Mouse (Mus musculus): ENCODE data around the gene Ppl. TPM values are rescaled to one million over a fixed set of nuclear protein-coding genes. Genes with fewer than 3 reads are reported as not detected.
A peak's percentile ranks its signal among the peaks of the same experiment; 100 is the strongest.

The Ppl gene
- polyA plus RNA-seq (2014; fragmentation: Nextera tagmentation; extraction: Ambion mirVana), result 0.04 and 0.20 TPM in 2 replicates

DNA sequence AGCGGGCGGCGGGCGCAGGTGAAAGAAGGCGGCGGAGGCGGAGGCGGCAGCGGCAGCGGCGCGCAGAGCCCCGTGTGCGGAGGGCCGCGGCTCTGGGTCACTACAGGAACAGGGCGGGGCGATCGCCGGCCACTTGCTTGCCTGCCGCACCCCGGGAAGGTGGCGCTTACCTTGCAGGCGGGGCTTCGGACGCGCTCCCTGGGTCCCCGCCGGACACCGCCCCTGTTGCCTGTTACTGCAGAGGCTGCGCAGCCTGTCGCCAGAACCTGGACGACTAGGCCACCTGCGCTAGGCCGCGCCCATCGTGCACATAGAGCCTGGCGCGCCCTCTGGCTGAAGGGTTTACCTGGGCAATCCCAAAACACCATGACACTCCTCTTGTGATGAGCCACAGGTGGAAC is at the start of gene Ppl:
TSS of gene Ppl (minus strand) at position 21 of the 401 bp plus-strand sequence.
- peak within 1 kb of the TSS; percentile 18; the same call in 1 of the 2 replicates for H3K4me3 ChIP-seq (replicated peaks; ENCODE audit: low read depth, low read length)
- H3K27me3 ChIP-seq (ENCODE audit: control insufficient read depth, insufficient read depth, low read length), result peaks cover 45% of the 10 kb centered on the region
- H3K4me2 ChIP-seq (ENCODE audit: low read length), result peak within 1 kb of the TSS; percentile 45
- ATAC-seq (ENCODE audit: low FRiP score, low TSS enrichment) (no peak), DNase-seq (no peak)
- 1% methylated on average over 38 of the region's 39 CpGs for WGBS
- 0 out of 2 replicates have a peak, but pooled peaks cover 5% of the 10 kb centered on the region for H3K4me1 ChIP-seq (ENCODE audit: control insufficient read depth, insufficient read depth, low read length)
- H3K9ac ChIP-seq (replicated peaks; ENCODE audit: low read length), result no peak within 1 kb of the TSS
- H3K36me3 ChIP-seq (ENCODE audit: control insufficient read depth, insufficient read depth, low read length), result no peaks in the 10 kb centered on the region
- H3K9me3 ChIP-seq (ENCODE audit: control insufficient read depth, low read length), result no peaks in the 10 kb centered on the region
- H3K27ac ChIP-seq (replicated peaks; ENCODE audit: low read depth, low read length), result no peak within 1 kb of the TSS

DNA sequence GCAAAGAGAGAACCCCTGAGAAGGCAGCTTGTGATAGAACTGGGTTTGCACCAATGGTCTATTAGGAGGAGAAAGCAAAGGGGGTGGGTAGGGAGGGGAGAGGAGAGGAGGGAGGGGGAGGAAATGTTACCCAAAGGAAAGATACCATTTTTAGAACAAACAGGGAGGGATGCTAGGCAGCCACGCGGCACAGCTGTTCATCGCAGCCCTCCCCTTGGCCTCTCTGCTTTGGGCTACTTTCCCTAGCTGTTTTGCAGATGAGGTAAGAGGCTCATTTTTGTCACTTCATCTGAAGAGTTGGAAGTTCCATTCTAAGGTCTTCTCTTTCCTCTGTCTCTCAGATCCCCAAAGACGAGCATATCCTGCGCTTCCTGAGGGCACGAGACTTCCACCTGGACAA is 40.4 kb upstream of the Ppl start:
- no peaks in the 10 kb centered on the region for H3K4me1 ChIP-seq (ENCODE audit: control insufficient read depth, insufficient read depth, low read length)

DNA sequence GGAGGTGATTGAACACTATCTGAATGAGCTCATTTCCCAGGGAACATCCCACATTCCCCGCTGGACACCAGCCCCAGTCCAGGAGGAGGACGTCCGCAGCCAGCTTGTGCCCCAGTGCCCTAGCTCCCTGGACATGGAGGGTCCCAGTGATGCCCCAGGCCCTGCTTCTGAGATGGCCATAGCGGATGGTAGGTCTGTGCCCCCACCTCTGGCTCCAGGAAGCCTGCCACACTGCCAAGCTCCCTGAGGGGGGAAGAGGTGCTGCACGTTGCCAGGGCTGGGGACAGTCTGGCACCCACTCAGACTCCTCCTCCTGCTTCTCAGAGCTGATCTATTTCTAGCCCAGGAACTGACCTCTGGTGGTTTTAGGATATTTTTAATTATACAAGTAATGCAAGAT is 36.6 kb upstream of the Ppl start:
- Histone ChIP-seq H3K36me3 (ENCODE audit: control insufficient read depth, insufficient read depth, low read length) (no peaks in the 10 kb centered on the region), H3K4me1 (ENCODE audit: control insufficient read depth, insufficient read depth, low read length) (no peaks in the 10 kb centered on the region), H3K9me3 (ENCODE audit: control insufficient read depth, low read length) (no peaks in the 10 kb centered on the region), H3K4me2 (ENCODE audit: low read length) (no peak overlapping the region), H3K4me3 (replicated peaks; ENCODE audit: low read depth, low read length) (no peak overlapping the region), H3K9ac (replicated peaks; ENCODE audit: low read length) (no peak overlapping the region), H3K27me3 (ENCODE audit: control insufficient read depth, insufficient read depth, low read length) (no peaks in the 10 kb centered on the region), H3K27ac (replicated peaks; ENCODE audit: low read depth, low read length) (no peak overlapping the region)
- WGBS, result 80% methylated on average over 5 of the region's 5 CpGs
- no peak for DNase-seq
- ATAC-seq (ENCODE audit: low FRiP score, low TSS enrichment), result no peak

More for the DNA sequence above, 40.4 kb upstream of the Ppl start:
- no peak overlapping the region for H3K4me3 ChIP-seq (replicated peaks; ENCODE audit: low read depth, low read length)
- H3K9me3 ChIP-seq (ENCODE audit: control insufficient read depth, low read length), result no peaks in the 10 kb centered on the region
- no peaks in the 10 kb centered on the region for H3K36me3 ChIP-seq (ENCODE audit: control insufficient read depth, insufficient read depth, low read length)
- no peaks in the 10 kb centered on the region for H3K27me3 ChIP-seq (ENCODE audit: control insufficient read depth, insufficient read depth, low read length)
- WGBS, result 89% methylated on average over 6 of the region's 6 CpGs
- DNase-seq, result no peak
- H3K9ac ChIP-seq (replicated peaks; ENCODE audit: low read length), result no peak overlapping the region
- no peak for ATAC-seq (ENCODE audit: low FRiP score, low TSS enrichment)
- no peak overlapping the region for H3K4me2 ChIP-seq (ENCODE audit: low read length)
- H3K27ac ChIP-seq (replicated peaks; ENCODE audit: low read depth, low read length), result no peak overlapping the region

DNA sequence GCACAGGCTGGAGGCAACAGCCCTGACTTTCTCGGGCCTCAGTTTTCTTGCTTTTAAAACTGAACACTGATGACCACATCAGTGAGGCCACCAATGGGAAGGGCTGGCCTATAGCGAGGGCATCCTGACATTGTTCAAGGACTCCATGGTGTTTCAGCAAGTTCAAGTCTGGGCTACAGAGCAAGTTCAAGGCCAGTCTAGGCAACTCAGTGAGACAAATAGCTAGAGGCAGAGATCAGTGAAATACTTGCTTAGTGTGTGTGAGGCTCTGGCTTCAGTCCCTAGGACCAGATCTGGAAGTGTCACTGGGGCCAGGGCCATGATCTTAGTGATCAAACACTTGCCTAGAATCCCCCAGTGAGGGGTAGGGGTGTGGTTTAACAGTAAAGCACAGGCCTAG is 35.8 kb upstream of the Ppl start:
- Histone ChIP-seq H3K4me1 (ENCODE audit: control insufficient read depth, insufficient read depth, low read length) (no peaks in the 10 kb centered on the region), H3K27me3 (ENCODE audit: control insufficient read depth, insufficient read depth, low read length) (no peaks in the 10 kb centered on the region), H3K36me3 (ENCODE audit: control insufficient read depth, insufficient read depth, low read length) (no peaks in the 10 kb centered on the region), H3K4me2 (ENCODE audit: low read length) (no peak overlapping the region), H3K27ac (replicated peaks; ENCODE audit: low read depth, low read length) (no peak overlapping the region), H3K4me3 (replicated peaks; ENCODE audit: low read depth, low read length) (no peak overlapping the region), H3K9me3 (ENCODE audit: control insufficient read depth, low read length) (no peaks in the 10 kb centered on the region), H3K9ac (replicated peaks; ENCODE audit: low read length) (no peak overlapping the region)
- 88% methylated on average over 2 of the region's 2 CpGs for WGBS
- ATAC-seq (ENCODE audit: low FRiP score, low TSS enrichment) (no peak), DNase-seq (no peak)

DNA sequence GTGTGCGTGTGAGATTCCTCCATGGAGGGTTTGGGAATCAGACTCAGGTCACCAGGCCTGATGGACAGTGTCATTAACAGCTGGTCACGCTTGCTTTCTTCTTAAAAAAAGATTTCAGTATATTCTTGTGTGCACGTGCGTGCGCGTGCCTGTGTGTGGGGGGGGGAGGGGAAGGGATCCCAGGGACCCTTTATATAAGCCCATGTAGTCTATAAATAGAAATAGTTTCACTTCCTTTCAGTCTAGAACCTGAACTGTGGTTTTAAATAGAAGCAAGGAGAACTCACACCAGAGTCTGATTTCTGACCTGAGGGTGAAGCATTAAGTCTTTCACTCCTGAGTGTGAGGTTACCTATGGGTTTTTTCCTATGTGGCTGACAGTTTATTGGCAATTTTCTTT is 32.1 kb upstream of the Ppl start:
- Histone ChIP-seq H3K9me3 (ENCODE audit: control insufficient read depth, low read length) (no peaks in the 10 kb centered on the region), H3K27me3 (ENCODE audit: control insufficient read depth, insufficient read depth, low read length) (no peaks in the 10 kb centered on the region), H3K4me3 (replicated peaks; ENCODE audit: low read depth, low read length) (no peak overlapping the region), H3K9ac (replicated peaks; ENCODE audit: low read length) (no peak overlapping the region), H3K36me3 (ENCODE audit: control insufficient read depth, insufficient read depth, low read length) (no peaks in the 10 kb centered on the region), H3K27ac (replicated peaks; ENCODE audit: low read depth, low read length) (no peak overlapping the region), H3K4me1 (ENCODE audit: control insufficient read depth, insufficient read depth, low read length) (no peaks in the 10 kb centered on the region), H3K4me2 (ENCODE audit: low read length) (no peak overlapping the region)
- ATAC-seq (ENCODE audit: low FRiP score, low TSS enrichment), result no peak
- WGBS, result 54% methylated on average over 6 of the region's 6 CpGs
- no peak for DNase-seq

DNA sequence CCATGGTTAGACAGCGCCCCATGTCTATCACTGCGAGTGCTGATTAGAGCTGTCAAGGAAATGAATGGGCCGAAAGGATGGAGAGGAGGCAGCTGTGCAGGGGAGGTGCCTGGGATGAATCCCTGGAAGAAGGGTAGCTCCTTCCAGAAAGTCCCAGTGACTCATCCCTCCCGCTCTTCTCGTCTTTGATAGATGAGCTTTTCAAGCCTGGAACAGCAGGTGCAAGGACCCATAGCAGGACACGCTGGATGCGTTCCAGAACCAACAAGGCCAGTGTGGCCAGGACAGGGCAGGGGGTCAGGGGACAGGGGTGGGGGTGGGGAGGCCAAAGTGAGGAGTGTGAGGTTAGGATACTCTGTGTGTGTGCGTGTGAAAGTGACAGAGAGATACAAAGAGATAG is 27.0 kb upstream of the Ppl start:
- no peaks in the 10 kb centered on the region for H3K9me3 ChIP-seq (ENCODE audit: control insufficient read depth, low read length)
- WGBS, result 84% methylated on average over 8 of the region's 8 CpGs
- DNase-seq (no peak), ATAC-seq (ENCODE audit: low FRiP score, low TSS enrichment) (no peak)
- no peaks in the 10 kb centered on the region for H3K27me3 ChIP-seq (ENCODE audit: control insufficient read depth, insufficient read depth, low read length)
- no peaks in the 10 kb centered on the region for H3K36me3 ChIP-seq (ENCODE audit: control insufficient read depth, insufficient read depth, low read length)
- H3K27ac ChIP-seq (replicated peaks; ENCODE audit: low read depth, low read length), result no peak overlapping the region
- H3K4me1 ChIP-seq (ENCODE audit: control insufficient read depth, insufficient read depth, low read length), result 0 out of 2 replicates have a peak, but pooled peaks cover under 1% of the 10 kb centered on the region
- H3K4me2 ChIP-seq (ENCODE audit: low read length), result no peak overlapping the region
- no peak overlapping the region for H3K4me3 ChIP-seq (replicated peaks; ENCODE audit: low read depth, low read length)
- H3K9ac ChIP-seq (replicated peaks; ENCODE audit: low read length), result no peak overlapping the region

DNA sequence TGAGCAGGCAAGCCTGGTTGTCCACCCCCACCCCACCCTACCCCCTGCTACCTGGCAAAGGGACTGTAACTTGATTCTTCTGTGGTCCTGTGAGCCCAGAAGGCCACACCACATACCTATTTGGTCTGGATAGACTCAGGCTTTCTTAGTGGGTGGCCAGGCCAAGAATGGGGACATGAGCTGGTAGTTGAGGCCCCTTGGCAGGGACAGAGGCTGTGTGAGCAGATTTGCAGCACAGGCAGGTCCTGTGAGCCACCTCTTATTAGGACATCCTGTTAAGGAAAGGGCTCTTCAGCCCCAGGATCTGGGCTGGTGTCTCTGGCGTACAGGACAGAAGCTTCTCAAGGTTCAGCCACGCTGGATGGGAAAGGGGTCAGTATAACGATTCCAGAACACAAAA is 24.9 kb upstream of the Ppl start:
- H3K4me3 ChIP-seq (replicated peaks; ENCODE audit: low read depth, low read length), result no peak overlapping the region
- peaks cover 19% of the 10 kb centered on the region for H3K4me1 ChIP-seq (ENCODE audit: control insufficient read depth, insufficient read depth, low read length)
- ATAC-seq (ENCODE audit: low FRiP score, low TSS enrichment) (no peak), DNase-seq (no peak)
- WGBS, result 88% methylated on average over 3 of the region's 3 CpGs
- no peak overlapping the region for H3K27ac ChIP-seq (replicated peaks; ENCODE audit: low read depth, low read length)
- no peak overlapping the region for H3K9ac ChIP-seq (replicated peaks; ENCODE audit: low read length)
- no peak overlapping the region for H3K4me2 ChIP-seq (ENCODE audit: low read length)
- no peaks in the 10 kb centered on the region for H3K36me3 ChIP-seq (ENCODE audit: control insufficient read depth, insufficient read depth, low read length)
- H3K27me3 ChIP-seq (ENCODE audit: control insufficient read depth, insufficient read depth, low read length), result no peaks in the 10 kb centered on the region
- H3K9me3 ChIP-seq (ENCODE audit: control insufficient read depth, low read length), result no peaks in the 10 kb centered on the region

DNA sequence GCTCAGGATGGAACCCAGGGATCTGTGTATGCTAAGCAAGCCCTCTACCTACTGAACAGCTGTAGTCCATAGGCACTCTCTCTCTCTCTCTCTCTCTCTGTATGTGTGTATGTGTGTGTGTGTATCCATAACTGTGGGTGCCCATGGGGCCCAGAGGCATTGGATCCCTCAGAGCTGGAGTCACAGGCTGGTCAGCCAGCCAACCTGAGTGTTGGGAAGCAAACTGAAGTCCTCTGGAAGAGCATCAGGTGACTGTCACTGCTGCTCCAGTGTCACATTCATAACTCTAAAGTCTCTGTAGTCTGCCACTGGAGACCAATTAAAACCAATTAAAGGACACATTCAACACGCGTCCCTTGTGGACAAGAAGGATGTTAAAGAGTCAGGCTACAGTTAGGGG is 24.3 kb upstream of the Ppl start:
- Histone ChIP-seq H3K4me2 (ENCODE audit: low read length) (no peak overlapping the region), H3K27ac (replicated peaks; ENCODE audit: low read depth, low read length) (no peak overlapping the region), H3K27me3 (ENCODE audit: control insufficient read depth, insufficient read depth, low read length) (no peaks in the 10 kb centered on the region), H3K36me3 (ENCODE audit: control insufficient read depth, insufficient read depth, low read length) (no peaks in the 10 kb centered on the region), H3K4me1 (ENCODE audit: control insufficient read depth, insufficient read depth, low read length) (peaks cover 19% of the 10 kb centered on the region), H3K9me3 (ENCODE audit: control insufficient read depth, low read length) (no peaks in the 10 kb centered on the region), H3K9ac (replicated peaks; ENCODE audit: low read length) (no peak overlapping the region), H3K4me3 (replicated peaks; ENCODE audit: low read depth, low read length) (no peak overlapping the region)
- ATAC-seq (ENCODE audit: low FRiP score, low TSS enrichment) (no peak), DNase-seq (no peak)
- 76% methylated on average over 2 of the region's 2 CpGs for WGBS

DNA sequence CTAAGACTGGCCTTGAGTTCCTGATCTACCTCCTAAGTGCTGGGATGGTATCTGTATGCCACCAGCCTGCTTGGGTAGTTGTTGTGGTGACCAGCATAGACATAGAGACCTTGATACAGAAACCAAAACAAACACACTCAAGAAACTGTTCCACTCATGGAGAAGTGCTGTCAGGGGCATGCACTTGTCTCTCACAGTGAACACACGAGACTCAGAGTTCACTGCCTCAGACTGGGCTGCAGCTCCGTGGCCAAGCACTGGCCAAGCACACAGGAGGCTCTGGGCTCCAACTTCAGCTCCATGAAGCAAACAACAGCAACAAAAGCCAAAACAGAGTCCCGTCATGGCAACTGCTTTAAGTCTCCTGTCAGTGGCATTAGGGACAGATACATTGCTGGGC is 22.8 kb upstream of the Ppl start:
- ATAC-seq (ENCODE audit: low FRiP score, low TSS enrichment) (no peak), DNase-seq (no peak)
- no peaks in the 10 kb centered on the region for H3K9me3 ChIP-seq (ENCODE audit: control insufficient read depth, low read length)
- no peak overlapping the region for H3K27ac ChIP-seq (replicated peaks; ENCODE audit: low read depth, low read length)
- H3K4me2 ChIP-seq (ENCODE audit: low read length), result no peak overlapping the region
- H3K4me1 ChIP-seq (ENCODE audit: control insufficient read depth, insufficient read depth, low read length), result peaks cover 19% of the 10 kb centered on the region
- no peaks in the 10 kb centered on the region for H3K27me3 ChIP-seq (ENCODE audit: control insufficient read depth, insufficient read depth, low read length)
- WGBS, result 70% methylated on average over 3 of the region's 3 CpGs
- H3K36me3 ChIP-seq (ENCODE audit: control insufficient read depth, insufficient read depth, low read length), result no peaks in the 10 kb centered on the region
- no peak overlapping the region for H3K4me3 ChIP-seq (replicated peaks; ENCODE audit: low read depth, low read length)
- no peak overlapping the region for H3K9ac ChIP-seq (replicated peaks; ENCODE audit: low read length)

All from midbrain, embryonic 14.5 days (tissue).